Mouse (Mus musculus) cortical plate, adult 2 months (tissue): ENCODE results near the gene Dusp22.

Source experiments
- CTCF ChIP-seq: fragments of 200-500 bp; IDR thresholded peaks from 2 replicates; pipeline ENCODE4 v1.5.1; 2011; ENCODE audit warnings: mild to moderate bottlenecking, control low read depth, low read length; ENCODE audit not compliant: insufficient read depth; ENCODE audit errors: extremely low read depth
- POLR2A ChIP-seq: fragments of 200-500 bp; IDR thresholded peaks from 2 replicates; pipeline ENCODE4 v1.6.1; 2011; ENCODE audit warnings: mild to moderate bottlenecking, low read length, control low read depth; ENCODE audit not compliant: insufficient read depth; ENCODE audit errors: extremely low read depth

DNA sequence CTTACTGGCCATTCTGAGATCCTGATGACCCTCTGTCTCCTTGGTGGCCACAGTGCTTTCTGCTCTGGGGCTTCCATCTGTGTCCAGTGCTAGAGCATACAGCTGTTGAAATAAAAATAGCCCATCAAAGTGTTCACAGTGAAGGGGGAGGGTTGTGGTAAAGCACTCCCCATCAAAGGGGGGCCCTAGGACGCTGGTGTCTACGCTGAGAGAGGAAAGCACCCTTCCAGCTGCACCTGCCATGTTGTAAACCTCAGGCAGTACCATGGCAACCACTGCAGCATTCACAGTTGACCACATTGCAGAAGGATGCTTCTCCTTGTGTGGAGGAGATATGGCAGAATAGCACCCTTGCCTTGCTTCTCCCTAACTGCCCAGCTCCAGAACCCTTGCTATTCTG is 26.2 kb downstream of the Dusp22 start:
- TF ChIP-seq CTCF, result no peak
- TF ChIP-seq POLR2A, result no peak
